Mouse (Mus musculus): ENCODE results near the gene Art4. TPM values are rescaled to one million over a fixed set of nuclear protein-coding genes. Genes with fewer than 3 reads are reported as not detected.

Art4 gene
- total RNA-seq, 2 experiments from 2014 or later: 197 to 388 TPM

DNA sequence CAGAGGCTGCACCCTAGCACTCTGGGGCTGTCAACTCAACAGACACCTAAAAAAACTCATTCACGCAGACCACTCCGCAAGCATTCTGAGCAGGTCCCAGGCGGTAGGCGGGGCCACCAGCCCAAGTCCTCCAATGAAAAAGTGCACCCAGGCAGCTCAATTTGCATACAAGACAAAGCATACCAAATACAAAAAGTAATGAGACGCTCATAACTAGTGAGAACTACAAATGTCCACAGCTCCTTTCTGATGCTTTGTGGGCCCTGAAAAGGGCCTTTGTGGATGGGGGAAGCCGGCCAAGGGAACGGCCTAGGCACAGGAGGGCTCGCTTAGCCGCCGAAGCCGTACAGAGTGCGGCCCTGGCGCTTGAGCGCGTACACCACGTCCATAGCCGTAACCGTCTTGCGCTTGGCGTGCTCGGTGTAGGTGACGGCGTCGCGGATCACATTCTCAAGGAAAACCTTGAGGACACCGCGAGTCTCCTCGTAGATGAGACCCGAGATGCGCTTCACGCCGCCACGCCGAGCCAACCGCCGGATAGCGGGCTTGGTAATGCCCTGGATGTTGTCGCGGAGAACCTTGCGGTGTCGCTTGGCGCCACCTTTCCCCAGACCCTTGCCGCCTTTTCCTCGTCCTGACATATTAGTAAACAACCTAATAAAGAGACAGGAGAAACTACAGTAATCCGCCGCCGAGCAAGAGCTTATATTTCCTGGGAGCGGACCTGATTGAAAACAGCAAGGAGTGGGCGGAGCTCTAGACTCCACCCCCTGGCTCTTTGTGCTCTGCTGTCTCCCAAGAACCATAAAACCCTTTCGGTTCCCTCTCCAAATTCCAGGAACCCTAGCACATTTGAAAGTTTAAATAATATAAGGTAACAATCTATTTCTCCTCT lies 53.5 kb downstream of the Art4 start, which contains the start of gene Hist4h4:
Hist4h4 (minus strand) TSS at position 677 of the 895 bp plus-strand sequence.
- ATAC-seq (replicated peaks; ENCODE audit: low FRiP score, poor library complexity, severe bottlenecking): peak; percentile 65

DNA sequence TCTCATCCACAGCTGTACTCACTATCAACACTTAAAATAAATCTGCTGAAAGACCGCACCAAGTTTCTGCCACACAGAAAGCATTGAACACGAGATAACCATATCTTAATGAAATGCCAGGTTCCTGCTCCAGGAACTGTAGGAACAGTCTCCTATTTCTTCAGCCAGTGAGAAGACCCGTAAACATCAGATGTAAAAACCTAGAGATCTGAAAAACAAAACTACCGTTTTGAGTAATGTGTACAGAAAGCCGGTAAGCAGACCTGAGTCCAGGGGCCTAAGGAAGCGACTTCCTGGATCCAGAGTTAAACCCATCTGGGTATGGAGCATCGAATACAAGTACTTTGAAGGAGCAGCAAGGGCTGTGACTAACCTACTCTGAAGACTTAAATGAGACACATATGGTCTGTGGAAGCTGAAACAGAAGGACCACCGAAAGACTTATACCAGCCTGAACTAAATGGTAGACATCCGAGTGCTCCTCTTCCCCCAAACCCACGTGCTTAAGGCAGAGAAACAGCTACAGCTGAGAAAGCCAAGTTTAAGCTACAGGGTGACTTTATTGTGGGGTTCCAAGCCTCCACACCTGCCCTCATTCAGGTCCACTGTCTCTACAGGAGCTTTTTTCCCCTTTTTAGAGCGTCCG lies 54.3 kb downstream of the Art4 start:
- ATAC-seq (replicated peaks; ENCODE audit: low FRiP score, poor library complexity, severe bottlenecking): peak; percentile 14

DNA sequence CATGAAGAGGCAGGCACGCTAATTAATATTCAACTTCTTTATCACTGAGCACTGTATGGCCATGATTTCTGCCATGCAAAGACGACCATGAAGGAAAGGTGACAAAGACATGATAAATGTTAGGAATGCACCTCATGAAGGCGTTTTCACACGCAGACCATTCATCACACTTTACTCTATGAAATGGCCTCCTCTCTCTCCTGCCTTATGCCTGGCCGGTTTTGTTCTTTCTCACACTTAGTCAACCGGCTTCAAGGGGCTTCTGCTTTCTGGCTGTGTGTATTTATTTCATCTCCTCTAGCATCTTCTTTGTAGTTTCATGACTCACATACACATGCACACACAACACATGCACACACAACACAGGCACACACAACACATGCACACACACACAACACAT lies 56.3 kb downstream of the Art4 start:
- ATAC-seq (replicated peaks; ENCODE audit: low FRiP score, poor library complexity, severe bottlenecking): no peak

DNA sequence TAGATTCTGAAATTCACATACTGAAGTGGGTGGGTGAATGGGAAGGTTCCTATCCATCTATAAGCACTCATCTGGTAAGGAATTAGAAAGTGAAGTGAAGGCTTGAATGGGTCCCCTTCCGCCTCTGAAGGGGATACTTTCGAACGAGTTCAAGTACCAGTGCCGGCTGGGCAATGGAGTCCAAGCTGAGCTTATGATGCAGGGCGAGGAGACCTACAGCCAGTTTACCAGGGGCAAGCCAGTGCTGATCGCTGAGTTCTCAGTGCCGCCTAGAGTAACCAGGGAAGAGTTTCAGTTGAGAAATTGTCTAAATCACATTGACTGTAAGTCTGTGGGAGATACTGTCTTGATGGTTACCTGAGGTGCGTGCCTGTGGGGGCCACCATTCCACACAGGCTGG lies 56.8 kb downstream of the Art4 start:
- ATAC-seq (replicated peaks; ENCODE audit: low FRiP score, poor library complexity, severe bottlenecking): no peak

Other genes with a start within 250 kb of the Art4 start
- 44.2 and 65.4 TPM in 2 replicates for gene Plbd1, start 195.8 kb downstream of the Art4 start, total RNA-seq (2015; ENCODE audit: low replicate concordance)
- 49.7 and 54.4 TPM in 2 replicates for gene Plbd1, start 195.8 kb downstream of the Art4 start, total RNA-seq (2017; ENCODE audit: low replicate concordance)
- not detected in 2 replicates for gene Gucy2c, start 76.0 kb downstream of the Art4 start, total RNA-seq (2015; ENCODE audit: low replicate concordance)
- not detected in 2 replicates for gene Gucy2c, start 76.0 kb downstream of the Art4 start, total RNA-seq (2017; ENCODE audit: low replicate concordance)
- gene Hist4h4, start 53.3 kb downstream of the Art4 start, total RNA-seq (2015; ENCODE audit: low replicate concordance): 12.3 and 17.7 TPM in 2 replicates
- 29.4 and 32.5 TPM in 2 replicates for gene Hist4h4, start 53.3 kb downstream of the Art4 start, total RNA-seq (2017; ENCODE audit: low replicate concordance)
- 20.9 and 21.9 TPM in 2 replicates for gene H2afj, start 49.5 kb downstream of the Art4 start, total RNA-seq (2015; ENCODE audit: low replicate concordance)
- gene H2afj, start 49.5 kb downstream of the Art4 start, total RNA-seq (2017; ENCODE audit: low replicate concordance): 26.2 and 40.1 TPM in 2 replicates
- gene BC049715, start 30.1 kb downstream of the Art4 start, total RNA-seq (2015; ENCODE audit: low replicate concordance): 0.38 TPM in 1 of 2 replicates, not detected in the other
- gene BC049715, start 30.1 kb downstream of the Art4 start, total RNA-seq (2017; ENCODE audit: low replicate concordance): 0.34 and 5.3 TPM in 2 replicates
- gene Wbp11, start 29.5 kb downstream of the Art4 start, total RNA-seq (2015; ENCODE audit: low replicate concordance): 34.2 and 38.2 TPM in 2 replicates
- 25.8 and 55.0 TPM in 2 replicates for gene Wbp11, start 29.5 kb downstream of the Art4 start, total RNA-seq (2017; ENCODE audit: low replicate concordance)
- gene Smco3, start 22.3 kb downstream of the Art4 start, total RNA-seq (2015; ENCODE audit: low replicate concordance): 1.9 TPM in 1 of 2 replicates, not detected in the other
- 2.1 TPM in 1 of 2 replicates, not detected in the other for gene Smco3, start 22.3 kb downstream of the Art4 start, total RNA-seq (2017; ENCODE audit: low replicate concordance)
- gene Mgp, start 18.1 kb upstream of the Art4 start, total RNA-seq (2015; ENCODE audit: low replicate concordance): 1.9 TPM in 1 of 2 replicates, not detected in the other
- gene Mgp, start 18.1 kb upstream of the Art4 start, total RNA-seq (2017; ENCODE audit: low replicate concordance): 1.9 TPM in 1 of 2 replicates, not detected in the other
- not detected in 2 replicates for gene Erp27, start 64.4 kb upstream of the Art4 start, total RNA-seq (2015; ENCODE audit: low replicate concordance)
- gene Erp27, start 64.4 kb upstream of the Art4 start, total RNA-seq (2017; ENCODE audit: low replicate concordance): 0.34 TPM in 1 of 2 replicates, not detected in the other
- gene Pde6h, start 66.1 kb upstream of the Art4 start, total RNA-seq (2015; ENCODE audit: low replicate concordance): not detected in 2 replicates
- gene Pde6h, start 66.1 kb upstream of the Art4 start, total RNA-seq (2017; ENCODE audit: low replicate concordance): not detected in 2 replicates
- 1,174 and 1,226 TPM in 2 replicates for gene Arhgdib, start 84.2 kb upstream of the Art4 start, total RNA-seq (2015; ENCODE audit: low replicate concordance)
- gene Arhgdib, start 84.2 kb upstream of the Art4 start, total RNA-seq (2017; ENCODE audit: low replicate concordance): 299 and 335 TPM in 2 replicates

Measured in erythroblast, adult 5-6 weeks (primary cell).